Mouse (Mus musculus) spleen, adult 2 months (tissue): ENCODE results near the gene Elovl3. TPM values are rescaled to one million over a fixed set of nuclear protein-coding genes. Genes with fewer than 3 reads are reported as not detected.
"Not testable (repeated sequence)": the region's sequence is repeated elsewhere in the genome, so short reads cannot be mapped to it uniquely, and the experiment has no call there.

Source experiments
- DNase-seq, 2 experiments: peaks; one replicate each; pipeline versions ENCODE4 v3.0.0 to v3.0.0-alpha.2; 2012 to 2021; ENCODE audit warnings: low spot score in 2 of 2, low read depth in 1 of 2
- H3K27ac ChIP-seq: fragments of 200-500 bp; 2 replicates; pipeline ENCODE4 v1.5.1; 2012; ENCODE audit warnings: low read length, inconsistent platforms; ENCODE audit not compliant: insufficient read depth
- H3K27me3 ChIP-seq: fragments of 200-500 bp; 2 replicates; pipeline ENCODE4 v1.6.1; 2012; ENCODE audit warnings: mild to moderate bottlenecking, moderate library complexity, low read length, inconsistent platforms; ENCODE audit not compliant: control insufficient read depth, insufficient read depth
- H3K36me3 ChIP-seq: fragments of 200-500 bp; 2 replicates; pipeline ENCODE4 v1.6.1; 2012; ENCODE audit warnings: mild to moderate bottlenecking, low read length, inconsistent platforms; ENCODE audit not compliant: control insufficient read depth, insufficient read depth
- H3K4me1 ChIP-seq: fragments of 200-500 bp; 2 replicates; pipeline ENCODE4 v1.6.1; 2011; ENCODE audit warnings: inconsistent platforms; ENCODE audit not compliant: control insufficient read depth, insufficient read depth, insufficient read length
- H3K4me3 ChIP-seq: fragments of 200-500 bp; 2 replicates; pipeline ENCODE4 v1.5.1; 2011; ENCODE audit warnings: mild to moderate bottlenecking, inconsistent platforms; ENCODE audit not compliant: insufficient read depth, insufficient read length; ENCODE audit errors: extremely low read depth
- CTCF ChIP-seq: fragments of 200-500 bp; IDR thresholded peaks from 2 replicates; pipeline ENCODE4 v1.5.1; 2011; ENCODE audit warnings: mild to moderate bottlenecking, inconsistent platforms; ENCODE audit not compliant: insufficient read depth, insufficient read length, insufficient replicate concordance; ENCODE audit errors: extremely low read depth
- POLR2A ChIP-seq: fragments of 200-500 bp; IDR thresholded peaks from 2 replicates; pipeline ENCODE4 v1.6.1; 2011; ENCODE audit warnings: low read depth, low read length, inconsistent platforms
- WGBS: fragments of 180-500 bp; shearing (Covaris S2); methylation state at CpG from one replicate; pipeline ENCODE4 v1.1.7; 2018; 5-methylcytosine and 5-hydroxymethylcytosine counted together
- polyA plus RNA-seq: library from polyadenylated mRNA; depleted of rRNA; stranded (reverse); fragments of >200 nt; gene quantifications from 2 replicates; pipeline ENCODE4 v1.2.3, GENCODE M21; 2012

The Elovl3 gene
- polyA plus RNA-seq, 1 experiment = not detected

- TF ChIP-seq CTCF (no peak), POLR2A (no peak)
- no peaks in the 10 kb centered on the region for H3K27me3 ChIP-seq
- 77% methylated on average over 3 of the region's 3 CpGs for WGBS
- no peaks in the 10 kb centered on the region for H3K4me1 ChIP-seq
- no peaks in the 10 kb centered on the region for H3K36me3 ChIP-seq
- no peak for DNase-seq
- no peak overlapping the region for H3K4me3 ChIP-seq
- H3K27ac ChIP-seq = no peak overlapping the region
These were observed 12.2 kb upstream of the Elovl3 start for GRCm38 (mm10) chr19:46119458-46119857.

- TF ChIP-seq POLR2A (no peak), CTCF (no peak)
- H3K27ac ChIP-seq = no peak overlapping the region
- WGBS = 85% methylated on average over 6 of the region's 6 CpGs
- H3K4me3 ChIP-seq = no peak overlapping the region
- DNase-seq = no peak
- no peaks in the 10 kb centered on the region for H3K27me3 ChIP-seq
- H3K36me3 ChIP-seq = no peaks in the 10 kb centered on the region
- H3K4me1 ChIP-seq = no peaks in the 10 kb centered on the region
These were observed 10.8 kb upstream of the Elovl3 start for GRCm38 (mm10) chr19:46120872-46121271.

GRCm38 (mm10) chr19:46123876-46124275 is 7.8 kb upstream of the Elovl3 start:
- no peaks in the 10 kb centered on the region for H3K36me3 ChIP-seq
- no peak for DNase-seq
- H3K4me3 ChIP-seq = no peak overlapping the region
- H3K27ac ChIP-seq = no peak overlapping the region
- 86% methylated on average over 3 of the region's 3 CpGs for WGBS
- 0 out of 2 replicates have a peak, but pooled peaks cover 2% of the 10 kb centered on the region for H3K27me3 ChIP-seq
- TF ChIP-seq POLR2A = no peak
- H3K4me1 ChIP-seq = no peaks in the 10 kb centered on the region

GRCm38 (mm10) chr19:46124651-46125050 is 7.0 kb upstream of the Elovl3 start:
- no peak for DNase-seq
- TF ChIP-seq CTCF (no peak), POLR2A (no peak)
- H3K4me3 ChIP-seq = no peak overlapping the region
- H3K4me1 ChIP-seq = no peaks in the 10 kb centered on the region
- no peaks in the 10 kb centered on the region for H3K36me3 ChIP-seq
- no peak overlapping the region for H3K27ac ChIP-seq
- 0 out of 2 replicates have a peak, but pooled peaks cover 2% of the 10 kb centered on the region for H3K27me3 ChIP-seq

- Histone ChIP-seq H3K4me3 (no peak overlapping the region), H3K4me1 (no peaks in the 10 kb centered on the region), H3K36me3 (no peaks in the 10 kb centered on the region), H3K27me3 (peaks cover 6% of the 10 kb centered on the region), H3K27ac (no peak overlapping the region)
- TF ChIP-seq CTCF (no peak), POLR2A (no peak)
- 83% methylated on average over 4 of the region's 4 CpGs for WGBS
- no peak for DNase-seq
These were observed 5.4 kb upstream of the Elovl3 start for GRCm38 (mm10) chr19:46126301-46126700.

GRCm38 (mm10) chr19:46129737-46130136 is 2.0 kb upstream of the Elovl3 start:
- not testable (repeated sequence) for H3K27me3 ChIP-seq, DNase-seq, H3K4me1 ChIP-seq, H3K36me3 ChIP-seq, H3K27ac ChIP-seq, H3K4me3 ChIP-seq
- WGBS = 71% methylated on average over 6 of the region's 6 CpGs

- no peak overlapping the region for H3K4me3 ChIP-seq
- no peak for DNase-seq
- H3K36me3 ChIP-seq = no peaks in the 10 kb centered on the region
- TF ChIP-seq CTCF (no peak), POLR2A (no peak)
- 9% methylated on average over 7 of the region's 8 CpGs for WGBS
- H3K4me1 ChIP-seq = peaks cover 13% of the 10 kb centered on the region
- peaks cover 14% of the 10 kb centered on the region for H3K27me3 ChIP-seq
- H3K27ac ChIP-seq = no peak overlapping the region
These were observed 414 bp upstream of the Elovl3 start for GRCm38 (mm10) chr19:46131283-46131682.

- no peak overlapping the region for H3K4me3 ChIP-seq
- peaks cover 14% of the 10 kb centered on the region for H3K27me3 ChIP-seq
- no peak overlapping the region for H3K27ac ChIP-seq
- 11% methylated on average over 6 of the region's 6 CpGs for WGBS
- no peaks in the 10 kb centered on the region for H3K36me3 ChIP-seq
- H3K4me1 ChIP-seq = peaks cover 16% of the 10 kb centered on the region
- TF ChIP-seq CTCF (no peak), POLR2A (no peak)
- DNase-seq = no peak
These were observed 880 bp downstream of the Elovl3 start for GRCm38 (mm10) chr19:46132577-46132976.
